Mouse (Mus musculus): Measurements from ENCODE around the gene Cd72. TPM values are rescaled to one million over a fixed set of nuclear protein-coding genes. Genes with fewer than 3 reads are reported as not detected.

Cd72 gene
- total and polyA plus RNA-seq, 3 experiments: 24.0 to 61.4 (median 55.9) TPM

GRCm38 (mm10) chr4:43490801-43491200 lies 36.4 kb upstream of the Cd72 start:
- no peak for TF ChIP-seq MAZ (IDR thresholded peaks at IDR 0.05; ENCODE audit: low read depth, low read length)
- no peak for TF ChIP-seq TCF12 (IDR thresholded peaks at IDR 0.05; ENCODE audit: low read depth, low read length)
- no peak for TF ChIP-seq JUND (conservative IDR thresholded peaks at IDR 0.05; ENCODE audit: low read depth, low read length)
- no peak overlapping the region for H3K4me2 ChIP-seq (ENCODE audit: insufficient read depth, low read depth, poor library complexity, severe bottlenecking)
- H3K9ac ChIP-seq (ENCODE audit: insufficient read depth, low read depth): no peak overlapping the region
- H3K4me3 ChIP-seq (replicated peaks in 1 of 3; ENCODE audit: low read depth in 2 of 3, low read length in 2 of 3, poor library complexity in 1 of 3): no peak overlapping the region
- in situ Hi-C loops (cut with MboI; ENCODE audit: low pct_ligation_motif_present, low pct_unique_long_range_greater_than_20kb, low sequenced_read_pairs) (no loop called here), dilution Hi-C loops (cut with MboI; ENCODE audit: extremely low pct_ligation_motif_present, extremely low pct_unique_long_range_greater_than_20kb, low sequenced_read_pairs) (no loop called here)
- peaks cover 3% of the 10 kb centered on the region for H3K27me3 ChIP-seq (replicated peaks)
- H3K36me3 ChIP-seq (replicated peaks in 1 of 2; ENCODE audit: control insufficient read depth in 1 of 2, insufficient read depth in 1 of 2, low read length in 1 of 2): peaks cover 0 to 10% of the 10 kb centered on the region in 2 experiments
- DNase-seq (ENCODE audit: extremely low read depth): no peak
- H3K27ac ChIP-seq (ENCODE audit: insufficient read depth, low read depth): no peak overlapping the region
- H3K9me3 ChIP-seq (replicated peaks; ENCODE audit: low read length): peaks cover 6% of the 10 kb centered on the region
- H3K4me1 ChIP-seq (ENCODE audit: control insufficient read depth in 1 of 2, insufficient read depth in 2 of 2): peaks cover 0 to 11% of the 10 kb centered on the region in 2 experiments; a peak in 2 of 4 replicates
- no peaks in the 10 kb centered on the region for H3K79me2 ChIP-seq (replicated peaks; ENCODE audit: control insufficient read depth, extremely low read depth, insufficient read depth, poor library complexity, severe bottlenecking)

- Histone ChIP-seq H3K9ac (ENCODE audit: insufficient read depth, low read depth) (no peak overlapping the region), H3K9me3 (replicated peaks; ENCODE audit: low read length) (peaks cover 9% of the 10 kb centered on the region), H3K79me2 (replicated peaks; ENCODE audit: control insufficient read depth, extremely low read depth, insufficient read depth, poor library complexity, severe bottlenecking) (no peaks in the 10 kb centered on the region), H3K4me1 (ENCODE audit: control insufficient read depth in 1 of 2, insufficient read depth in 2 of 2) (peaks cover 0 to 7% of the 10 kb centered on the region in 2 experiments; a peak in 2 of 4 replicates), H3K4me2 (ENCODE audit: insufficient read depth, low read depth, poor library complexity, severe bottlenecking) (no peak overlapping the region), H3K27me3 (replicated peaks) (peaks cover 3% of the 10 kb centered on the region), H3K4me3 (replicated peaks in 1 of 3; ENCODE audit: low read depth in 2 of 3, low read length in 2 of 3, poor library complexity in 1 of 3) (no peak overlapping the region), H3K36me3 (replicated peaks in 1 of 2; ENCODE audit: control insufficient read depth in 1 of 2, insufficient read depth in 1 of 2, low read length in 1 of 2) (no peaks in the 10 kb centered on the region), H3K27ac (ENCODE audit: insufficient read depth, low read depth) (no peak overlapping the region)
- dilution Hi-C loops (cut with MboI; ENCODE audit: extremely low pct_ligation_motif_present, extremely low pct_unique_long_range_greater_than_20kb, low sequenced_read_pairs): no loop called here
- in situ Hi-C loops (cut with MboI; ENCODE audit: low pct_ligation_motif_present, low pct_unique_long_range_greater_than_20kb, low sequenced_read_pairs): no loop called here
- no peak for TF ChIP-seq ZKSCAN1 (IDR thresholded peaks at IDR 0.05; ENCODE audit: borderline replicate concordance, low read depth, low read length)
- TF ChIP-seq CHD2 (IDR thresholded peaks at IDR 0.05; ENCODE audit: low read length): no peak
- no peak for TF ChIP-seq GABPA (IDR thresholded peaks at IDR 0.05; ENCODE audit: insufficient replicate concordance, low read depth, low read length)
- no peak for TF ChIP-seq ETS1 (conservative IDR thresholded peaks at IDR 0.05; ENCODE audit: low read depth, low read length)
- TF ChIP-seq CHD1 (IDR thresholded peaks at IDR 0.05; ENCODE audit: low read depth, low read length): no peak
- no peak for TF ChIP-seq MAZ (IDR thresholded peaks at IDR 0.05; ENCODE audit: low read depth, low read length)
- no peak for TF ChIP-seq KAT2A (IDR thresholded peaks at IDR 0.05; ENCODE audit: insufficient replicate concordance, low read length)
- no peak for TF ChIP-seq POLR2AphosphoS2 (IDR thresholded peaks at IDR 0.05; ENCODE audit: low read depth, low read length)
- no peak for TF ChIP-seq SIN3A (IDR thresholded peaks at IDR 0.05; ENCODE audit: low read length)
- TF ChIP-seq MAFK (IDR thresholded peaks at IDR 0.05; ENCODE audit: insufficient replicate concordance, low read length): no peak
- TF ChIP-seq JUND (conservative IDR thresholded peaks at IDR 0.05; ENCODE audit: low read depth, low read length): no peak
- TF ChIP-seq CTCF (conservative IDR thresholded peaks at IDR 0.05 in 1 of 2, IDR thresholded peaks at IDR 0.05 in 1 of 2; ENCODE audit: low read depth in 2 of 2, low read length in 2 of 2): no peak
- no peak for TF ChIP-seq RAD21 (IDR thresholded peaks at IDR 0.05; ENCODE audit: low read depth, low read length)
- no peak for TF ChIP-seq NRF1 (IDR thresholded peaks at IDR 0.05; ENCODE audit: low read depth, low read length)
- TF ChIP-seq MXI1 (IDR thresholded peaks at IDR 0.05; ENCODE audit: low read depth, low read length): no peak
- TF ChIP-seq MAX (IDR thresholded peaks at IDR 0.05; ENCODE audit: low read length): no peak
- TF ChIP-seq PAX5 (IDR thresholded peaks at IDR 0.05; ENCODE audit: low read length): no peak
- no peak for TF ChIP-seq TBP (conservative IDR thresholded peaks at IDR 0.05; ENCODE audit: low read depth, low read length)
- DNase-seq (ENCODE audit: extremely low read depth): no peak
These were observed 35.2 kb upstream of the Cd72 start for GRCm38 (mm10) chr4:43489611-43490010.
